Mouse (Mus musculus): Measurements from ENCODE around the gene Ttc33. TPM values are rescaled to one million over a fixed set of nuclear protein-coding genes. Genes with fewer than 3 reads are reported as not detected.
A peak's percentile ranks its signal among the peaks of the same experiment; 100 is the strongest.

Gene Ttc33
- polyA plus RNA-seq, 1 experiment from 2014 or later: 39.3 TPM

DNA sequence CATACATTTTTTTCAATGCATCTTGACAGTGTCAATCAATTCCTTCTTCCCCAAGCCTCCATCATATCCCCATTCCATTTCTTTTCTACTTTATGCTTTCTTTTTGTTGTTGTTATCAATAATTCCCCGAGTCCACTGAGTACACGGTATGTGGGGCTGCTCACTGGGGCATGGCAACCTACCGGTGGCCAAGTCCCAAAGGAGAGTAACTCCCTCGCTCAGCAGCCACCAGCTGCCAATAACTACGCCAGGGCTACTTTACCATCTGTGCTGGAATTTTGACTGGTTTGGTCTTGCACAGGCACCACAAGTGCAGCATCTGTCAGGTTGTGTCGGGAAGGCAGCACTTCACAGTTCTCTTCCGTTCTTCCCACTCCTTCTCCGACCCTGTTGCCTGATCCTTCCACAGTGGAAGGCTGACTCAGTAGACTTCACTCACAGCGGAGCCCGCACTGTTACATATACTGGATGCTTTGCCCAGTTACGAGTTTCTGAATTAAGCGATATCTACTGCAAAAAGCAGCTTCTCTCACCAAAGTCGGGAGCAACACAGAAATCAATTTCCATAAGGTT, 76.9 kb downstream of the Ttc33 start:
- Histone ChIP-seq H3K9ac (ENCODE audit: low read depth, low read length) (no peak overlapping the region), H3K4me2 (ENCODE audit: low read depth, low read length) (no peak overlapping the region), H3K4me3 (ENCODE audit: low read depth, low read length) (no peak overlapping the region), H3K4me1 (ENCODE audit: control insufficient read depth, insufficient read depth, low read length) (no peaks in the 10 kb centered on the region), H3K36me3 (ENCODE audit: control insufficient read depth, insufficient read depth, low read length) (no peaks in the 10 kb centered on the region), H3K27ac (replicated peaks; ENCODE audit: low read depth, low read length) (no peak overlapping the region), H3K27me3 (replicated peaks; ENCODE audit: control insufficient read depth, insufficient read depth, low read length) (no peaks in the 10 kb centered on the region), H3K9me3 (ENCODE audit: control insufficient read depth, low read length) (no peaks in the 10 kb centered on the region)
- 77% methylated on average over 13 of the region's 13 CpGs for WGBS
- no peak for DNase-seq (ENCODE audit: low spot score)
- ATAC-seq (ENCODE audit: low read depth): no peak

DNA sequence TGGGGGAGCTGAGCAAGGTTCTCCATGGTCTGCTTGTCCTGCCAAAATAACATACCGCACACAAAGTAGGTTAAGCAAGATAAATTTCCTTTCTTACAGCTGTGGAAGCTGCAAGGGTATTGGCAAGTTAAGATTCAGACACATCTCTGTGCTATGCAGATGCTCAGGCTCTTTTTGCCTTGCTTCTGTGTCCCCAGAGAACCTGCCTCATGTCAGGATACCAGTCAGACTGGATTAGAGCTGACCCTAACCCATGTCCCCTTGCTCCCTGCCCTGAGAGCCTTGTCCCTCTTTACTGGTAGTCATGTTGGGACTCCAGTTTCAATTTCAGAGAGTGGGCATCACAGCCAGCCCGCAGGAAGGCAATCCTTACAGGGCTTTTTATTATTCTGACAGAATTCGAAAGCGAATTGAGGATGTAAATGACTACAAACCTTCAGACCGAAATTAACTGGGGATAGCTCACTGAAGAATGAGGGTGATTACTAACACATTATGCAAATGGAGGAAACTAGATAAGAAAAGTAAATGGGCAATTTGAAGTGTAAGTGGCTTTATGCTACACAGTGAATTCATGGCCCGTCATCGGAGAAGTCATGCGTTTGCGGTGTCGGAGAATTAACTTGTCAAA, 77.7 kb downstream of the Ttc33 start:
- Histone ChIP-seq H3K27ac (replicated peaks; ENCODE audit: low read depth, low read length) (no peak overlapping the region), H3K9ac (ENCODE audit: low read depth, low read length) (no peak overlapping the region), H3K9me3 (ENCODE audit: control insufficient read depth, low read length) (no peaks in the 10 kb centered on the region), H3K4me2 (ENCODE audit: low read depth, low read length) (no peak overlapping the region), H3K36me3 (ENCODE audit: control insufficient read depth, insufficient read depth, low read length) (no peaks in the 10 kb centered on the region), H3K4me3 (ENCODE audit: low read depth, low read length) (no peak overlapping the region), H3K27me3 (replicated peaks; ENCODE audit: control insufficient read depth, insufficient read depth, low read length) (no peaks in the 10 kb centered on the region), H3K4me1 (ENCODE audit: control insufficient read depth, insufficient read depth, low read length) (no peaks in the 10 kb centered on the region)
- ATAC-seq (ENCODE audit: low read depth): no peak
- 78% methylated on average over 10 of the region's 10 CpGs for WGBS
- DNase-seq (ENCODE audit: low spot score): no peak

DNA sequence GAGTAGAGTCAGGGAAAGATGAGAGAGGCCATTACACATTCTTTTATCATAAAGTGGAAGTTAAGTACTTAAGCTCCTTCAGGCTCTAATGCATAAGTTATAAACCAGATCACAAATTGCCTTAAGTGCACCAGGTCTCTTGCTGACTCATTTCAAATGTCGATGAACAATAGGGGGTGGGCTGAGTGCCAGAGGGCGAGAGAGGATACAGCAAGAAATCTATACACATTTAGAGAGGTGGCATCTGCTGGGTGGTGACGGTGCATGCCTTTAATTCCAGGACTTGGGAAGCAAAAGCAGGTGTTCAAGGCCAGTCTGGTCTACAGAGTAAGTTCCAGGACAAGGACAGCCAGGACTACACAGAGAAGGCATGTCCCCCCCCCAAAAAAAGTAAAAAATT, 80.8 kb downstream of the Ttc33 start:
- Histone ChIP-seq H3K27ac (replicated peaks; ENCODE audit: low read depth, low read length) (no peak overlapping the region), H3K9ac (ENCODE audit: low read depth, low read length) (no peak overlapping the region), H3K36me3 (ENCODE audit: control insufficient read depth, insufficient read depth, low read length) (no peaks in the 10 kb centered on the region), H3K9me3 (ENCODE audit: control insufficient read depth, low read length) (no peaks in the 10 kb centered on the region), H3K27me3 (replicated peaks; ENCODE audit: control insufficient read depth, insufficient read depth, low read length) (no peaks in the 10 kb centered on the region), H3K4me2 (ENCODE audit: low read depth, low read length) (no peak overlapping the region), H3K4me1 (ENCODE audit: control insufficient read depth, insufficient read depth, low read length) (no peaks in the 10 kb centered on the region), H3K4me3 (ENCODE audit: low read depth, low read length) (no peak overlapping the region)
- DNase-seq (ENCODE audit: low spot score) (peak; percentile 21), ATAC-seq (ENCODE audit: low read depth) (no peak)
- 78% methylated on average over 3 of the region's 3 CpGs for WGBS

Other genes with a start within 250 kb of the Ttc33 start
- gene C7, start 121.8 kb upstream of the Ttc33 start, polyA plus RNA-seq (2014; fragmentation: Nextera tagmentation; extraction: Ambion mirVana): 0.17 and 0.22 TPM in 2 replicates
- gene Card6, start 77.0 kb upstream of the Ttc33 start, polyA plus RNA-seq (2014; fragmentation: Nextera tagmentation; extraction: Ambion mirVana): 1.9 and 2.1 TPM in 2 replicates
- gene Rpl37, start 68.9 kb upstream of the Ttc33 start, polyA plus RNA-seq (2014; fragmentation: Nextera tagmentation; extraction: Ambion mirVana): 794 and 907 TPM in 2 replicates
- 20.2 and 20.7 TPM in 2 replicates for gene Prkaa1, start 41.7 kb upstream of the Ttc33 start, polyA plus RNA-seq (2014; fragmentation: Nextera tagmentation; extraction: Ambion mirVana)
- gene Ptger4, start 58.7 kb downstream of the Ttc33 start, polyA plus RNA-seq (2014; fragmentation: Nextera tagmentation; extraction: Ambion mirVana): 3.4 and 5.1 TPM in 2 replicates